Mouse (Mus musculus) stomach, adult 2 months (tissue): ENCODE results near the gene Iqcf5. TPM values are rescaled to one million over a fixed set of nuclear protein-coding genes. Genes with fewer than 3 reads are reported as not detected.

ENCODE experiments used
- polyA plus RNA-seq: library from polyadenylated mRNA; depleted of rRNA; stranded (reverse); fragments of >200 nt; gene quantifications from 2 replicates; pipeline ENCODE4 v1.2.3, GENCODE M21; 2012; rRNA removed

Iqcf5 gene
- polyA plus RNA-seq, result not detected in 2 replicates

GRCm38 (mm10) chr9:106514273-106514672 lies at the start of gene Iqcf5:
TSS of gene Iqcf5 (plus strand) at chr9:106514573.

GRCm38 (mm10) chr9:106465571-106466200 lies 48.7 kb upstream of the Iqcf5 start, which contains the start of gene Gpr62:
TSS of gene Gpr62 (minus strand) at chr9:106465938.

GRCm38 (mm10) chr9:106475663-106476001 lies 38.7 kb upstream of the Iqcf5 start, which contains the start of gene Rrp9:
TSS of gene Rrp9 (plus strand) at chr9:106475963.

GRCm38 (mm10) chr9:106476924-106477484 lies 37.4 kb upstream of the Iqcf5 start, which contains the start of gene Parp3:
TSS of gene Parp3 (minus strand) at chr9:106476949.

GRCm38 (mm10) chr9:106499667-106500066 lies 14.7 kb upstream of the Iqcf5 start, which contains the start of gene Iqcf1:
TSS of gene Iqcf1 (plus strand) at chr9:106499967.

GRCm38 (mm10) chr9:106561531-106561930 lies 47.2 kb downstream of the Iqcf5 start, which contains the start of gene Iqcf3:
TSS of gene Iqcf3 (minus strand) at chr9:106561631.

Other genes starting within 250 kb of the Iqcf5 start
- gene Poc1a, start 233.5 kb upstream of the Iqcf5 start, polyA plus RNA-seq, result 6.4 TPM in 2 replicates
- 34.0 and 34.3 TPM in 2 replicates for gene Dusp7, start 145.9 kb upstream of the Iqcf5 start, polyA plus RNA-seq
- 172 and 188 TPM in 2 replicates for gene Rpl29, start 85.1 kb upstream of the Iqcf5 start, polyA plus RNA-seq
- gene Acy1, start 76.3 kb upstream of the Iqcf5 start, polyA plus RNA-seq, result 12.3 and 15.9 TPM in 2 replicates
- gene Abhd14b, start 67.1 kb upstream of the Iqcf5 start, polyA plus RNA-seq, result 59.6 and 68.4 TPM in 2 replicates
- 11.9 and 16.1 TPM in 2 replicates for gene Abhd14a, start 66.9 kb upstream of the Iqcf5 start, polyA plus RNA-seq
- 37.0 and 40.1 TPM in 2 replicates for gene Pcbp4, start 61.3 kb upstream of the Iqcf5 start, polyA plus RNA-seq
- gene Gpr62, start 48.6 kb upstream of the Iqcf5 start, polyA plus RNA-seq, result 0.19 and 0.33 TPM in 2 replicates
- 14.1 and 17.0 TPM in 2 replicates for gene Rrp9, start 38.6 kb upstream of the Iqcf5 start, polyA plus RNA-seq
- gene Parp3, start 37.6 kb upstream of the Iqcf5 start, polyA plus RNA-seq, result 19.1 and 26.3 TPM in 2 replicates
- not detected in 2 replicates for gene Iqcf1, start 14.6 kb upstream of the Iqcf5 start, polyA plus RNA-seq
- gene Iqcf3, start 47.1 kb downstream of the Iqcf5 start, polyA plus RNA-seq, result not detected in 2 replicates
- gene Iqcf4, start 56.4 kb downstream of the Iqcf5 start, polyA plus RNA-seq, result not detected in 2 replicates
- not detected in 2 replicates for gene Iqcf6, start 112.0 kb downstream of the Iqcf5 start, polyA plus RNA-seq
- not detected in 2 replicates for gene Grm2, start 141.5 kb downstream of the Iqcf5 start, polyA plus RNA-seq
- 61.4 and 82.8 TPM in 2 replicates for gene Tex264, start 171.4 kb downstream of the Iqcf5 start, polyA plus RNA-seq